Mouse (Mus musculus) right cerebral cortex, postnatal 4 days (tissue): Measurements from ENCODE around the gene Pigl.
"Not testable (repeated sequence)": the region's sequence is repeated elsewhere in the genome, so short reads cannot be mapped to it uniquely, and the experiment has no call there.

ENCODE experiments used
- DNase-seq: peaks from one replicate; pipeline ENCODE4 v3.0.0-alpha.2; 2022

The Pigl gene

GRCm38 (mm10) chr11:62458276-62458724 lies at the start of gene Pigl, which contains the start of gene Ncor1:
Gene Pigl (plus strand): TSS chr11:62458460.
Gene Ncor1 (minus strand): TSS chr11:62458541.
- DNase-seq: peak; percentile 82

- no peak for DNase-seq
Observed at GRCm38 (mm10) chr11:62408848-62409247, 49.4 kb upstream of the Pigl start.

GRCm38 (mm10) chr11:62409611-62410010 lies 48.6 kb upstream of the Pigl start:
- no peak for DNase-seq

GRCm38 (mm10) chr11:62415026-62415425 lies 43.2 kb upstream of the Pigl start:
- DNase-seq: no peak

- DNase-seq: no peak
Observed at GRCm38 (mm10) chr11:62424525-62424924, 33.7 kb upstream of the Pigl start.

- no peak for DNase-seq
Observed at GRCm38 (mm10) chr11:62426266-62426665, 32.0 kb upstream of the Pigl start.

GRCm38 (mm10) chr11:62427105-62427504 lies 31.2 kb upstream of the Pigl start:
- no peak for DNase-seq

GRCm38 (mm10) chr11:62432211-62432610 lies 26.0 kb upstream of the Pigl start:
- DNase-seq: no peak

- DNase-seq: no peak
Observed at GRCm38 (mm10) chr11:62440670-62441315, 17.5 kb upstream of the Pigl start.

GRCm38 (mm10) chr11:62445799-62446198 lies 12.5 kb upstream of the Pigl start:
- no peak for DNase-seq

GRCm38 (mm10) chr11:62448971-62449370 lies 9.3 kb upstream of the Pigl start:
- no peak for DNase-seq

- DNase-seq: no peak
Observed at GRCm38 (mm10) chr11:62455193-62455592, 3.1 kb upstream of the Pigl start.

- DNase-seq: no peak
Observed at GRCm38 (mm10) chr11:62456021-62456482, 2.2 kb upstream of the Pigl start.

- peak; percentile 39 for DNase-seq
Observed at GRCm38 (mm10) chr11:62456483-62457172, 1.6 kb upstream of the Pigl start.

- DNase-seq: peak; percentile 79
Observed at GRCm38 (mm10) chr11:62457241-62457890, 894 bp upstream of the Pigl start.

- DNase-seq: no peak
Observed at GRCm38 (mm10) chr11:62457891-62458270, 379 bp upstream of the Pigl start.

- no peak for DNase-seq
Observed at GRCm38 (mm10) chr11:62458780-62459179, 520 bp downstream of the Pigl start.

- not testable (repeated sequence) for DNase-seq
Observed at GRCm38 (mm10) chr11:62462529-62462928, 4.3 kb downstream of the Pigl start.

GRCm38 (mm10) chr11:62463225-62463915 lies 5.1 kb downstream of the Pigl start:
- DNase-seq: no peak

- DNase-seq: no peak
Observed at GRCm38 (mm10) chr11:62464696-62465095, 6.4 kb downstream of the Pigl start.

- no peak for DNase-seq
Observed at GRCm38 (mm10) chr11:62465849-62466248, 7.6 kb downstream of the Pigl start.

GRCm38 (mm10) chr11:62466546-62466945 lies 8.3 kb downstream of the Pigl start:
- DNase-seq: no peak

- DNase-seq: not testable (repeated sequence)
Observed at GRCm38 (mm10) chr11:62467289-62467688, 9.0 kb downstream of the Pigl start.
